Mouse (Mus musculus): ENCODE data around the gene Vmn1r225. TPM values are rescaled to one million over a fixed set of nuclear protein-coding genes. Genes with fewer than 3 reads are reported as not detected.
"Not testable (repeated sequence)": the region's sequence is repeated elsewhere in the genome, so short reads cannot be mapped to it uniquely, and the experiment has no call there.

Gene Vmn1r225
- total RNA-seq (2021) = not detected

DNA sequence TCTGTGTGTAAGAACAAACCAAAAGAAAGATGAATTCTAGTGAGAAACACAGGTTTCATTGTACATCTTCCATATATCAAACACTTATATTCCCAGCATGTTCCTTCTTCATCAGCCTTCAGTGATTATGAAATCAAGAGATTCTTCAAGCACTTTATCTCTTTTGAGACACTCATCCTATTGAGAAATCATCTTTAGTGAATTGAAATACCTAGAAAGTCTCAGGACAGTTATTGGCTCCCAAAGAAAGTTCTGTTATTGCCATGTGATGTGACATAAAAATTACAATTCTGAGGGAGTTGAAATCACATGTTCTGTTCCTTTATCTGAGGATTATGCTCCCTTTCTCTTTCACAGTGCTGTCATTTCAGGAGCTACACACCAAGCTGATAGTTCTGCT is at the start of gene Vmn1r225:
TSS of gene Vmn1r225 (plus strand) at position 301 of the 400 bp plus-strand sequence.
- DNase-seq (ENCODE audit: extremely low spot score in 1 of 2, low spot score in 1 of 2) = no peak

DNA sequence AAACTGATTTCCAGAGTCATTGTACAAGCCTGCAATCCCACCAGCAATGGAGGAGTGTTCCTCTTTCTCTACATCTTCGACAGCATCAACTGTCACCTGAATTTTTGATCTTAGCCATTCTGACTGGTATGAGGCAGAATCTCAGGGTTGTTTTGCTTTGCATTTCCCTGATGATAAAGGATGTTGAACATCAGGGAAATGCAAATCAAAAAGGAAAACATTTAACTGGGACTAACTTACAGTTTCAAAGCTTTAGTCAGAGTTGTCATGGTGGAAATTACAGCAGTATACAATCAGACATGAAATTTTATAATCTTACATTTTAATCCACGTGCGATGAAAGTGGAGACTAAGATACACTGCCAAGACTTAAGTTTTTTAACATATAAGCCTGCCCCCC is 24.6 kb upstream of the Vmn1r225 start:
- no peak for DNase-seq (ENCODE audit: extremely low spot score in 1 of 2, low spot score in 1 of 2)

DNA sequence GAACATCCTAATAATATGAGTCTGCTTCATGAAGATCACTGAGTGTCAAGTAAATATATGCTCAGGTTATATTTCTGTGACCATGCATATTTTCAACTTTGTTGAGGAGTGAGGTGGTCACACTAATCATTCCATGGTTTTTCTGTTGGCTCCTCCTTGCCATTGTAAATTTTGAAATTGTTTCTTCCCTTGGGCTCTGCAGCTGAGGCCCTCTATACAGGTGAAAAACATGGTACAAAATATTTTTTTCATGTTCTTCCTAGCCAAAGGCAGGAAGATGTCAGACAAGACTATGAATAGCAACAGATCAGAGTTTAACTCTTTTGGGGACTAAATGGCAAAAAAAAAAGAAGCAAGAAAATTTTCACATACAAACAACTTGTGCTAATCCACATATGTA is 16.7 kb upstream of the Vmn1r225 start, which contains the start of gene Vmn2r108:
TSS of gene Vmn2r108 (minus strand) at position 101 of the 400 bp plus-strand sequence.
- DNase-seq (ENCODE audit: extremely low spot score in 1 of 2, low spot score in 1 of 2) = no peak

DNA sequence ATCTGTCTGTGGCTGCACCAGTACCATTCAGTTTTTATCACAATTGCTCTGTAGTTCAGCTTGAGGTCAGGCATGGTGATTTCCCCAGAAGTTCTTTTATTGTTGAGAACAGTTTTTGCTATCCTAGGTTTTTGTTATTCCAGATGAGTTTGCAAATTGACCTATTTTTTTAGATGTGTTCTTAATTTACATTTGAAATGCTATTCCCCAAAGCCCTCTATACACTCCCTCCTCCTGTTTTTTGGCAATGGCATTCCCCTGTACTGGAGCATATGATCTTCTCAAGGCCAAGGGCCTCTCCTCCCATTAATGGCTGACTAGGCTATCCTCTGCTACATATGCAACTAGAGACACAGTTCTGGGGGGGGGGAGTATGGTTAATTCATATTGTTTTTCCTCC is 10.3 kb downstream of the Vmn1r225 start:
- DNase-seq (ENCODE audit: extremely low spot score in 1 of 2, low spot score in 1 of 2) = not testable (repeated sequence)

Other genes starting within 250 kb of the Vmn1r225 start
- not detected for gene Vmn2r106, start 212.6 kb upstream of the Vmn1r225 start, total RNA-seq (2021)
- not detected for gene Vmn2r107, start 152.9 kb upstream of the Vmn1r225 start, total RNA-seq (2021)
- gene Vmn1r224, start 84.0 kb upstream of the Vmn1r225 start, total RNA-seq (2021) = not detected
- not detected for gene Vmn2r108, start 16.8 kb upstream of the Vmn1r225 start, total RNA-seq (2021)
- gene Vmn2r109, start 66.6 kb downstream of the Vmn1r225 start, total RNA-seq (2021) = not detected
- not detected for gene Vmn2r110, start 98.3 kb downstream of the Vmn1r225 start, total RNA-seq (2021)
- gene Fpr-rs3, start 126.7 kb downstream of the Vmn1r225 start, total RNA-seq (2021) = not detected
- not detected for gene Vmn1r226, start 184.7 kb downstream of the Vmn1r225 start, total RNA-seq (2021)
- gene Vmn1r227, start 231.7 kb downstream of the Vmn1r225 start, total RNA-seq (2021) = not detected

All from layer of hippocampus, postnatal 25 days (tissue).